Mouse (Mus musculus): ENCODE results near the gene Zfp579. TPM values are rescaled to one million over a fixed set of nuclear protein-coding genes. Genes with fewer than 3 reads are reported as not detected.

Zfp579 gene
- polyA plus RNA-seq, 1 experiment from 2014 or later = 60.0 TPM

DNA sequence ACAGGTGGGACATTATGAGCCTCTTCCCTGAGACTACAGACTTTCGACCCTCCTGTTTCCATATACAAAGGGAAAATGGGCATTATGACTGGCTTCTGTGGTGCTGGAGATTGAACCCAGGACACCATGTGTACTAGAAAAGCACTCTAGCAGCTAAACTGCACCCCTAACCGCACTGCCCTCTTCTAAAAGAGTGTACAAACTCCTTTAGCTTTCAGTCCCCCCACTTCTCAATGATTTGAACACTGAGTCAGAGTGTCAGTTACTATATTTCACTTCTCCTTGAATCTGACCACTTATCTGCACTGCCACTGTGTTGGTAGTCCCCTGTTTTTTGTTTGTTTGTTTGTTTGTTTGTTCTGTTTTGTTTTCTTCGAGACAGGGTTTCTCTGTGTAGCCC, 37.9 kb upstream of the Zfp579 start, which contains the start of gene 4632433K11Rik:
TSS of gene 4632433K11Rik (plus strand) at position 301 of the 400 bp plus-strand sequence.
- no peak for DNase-seq (ENCODE audit: low spot score)

DNA sequence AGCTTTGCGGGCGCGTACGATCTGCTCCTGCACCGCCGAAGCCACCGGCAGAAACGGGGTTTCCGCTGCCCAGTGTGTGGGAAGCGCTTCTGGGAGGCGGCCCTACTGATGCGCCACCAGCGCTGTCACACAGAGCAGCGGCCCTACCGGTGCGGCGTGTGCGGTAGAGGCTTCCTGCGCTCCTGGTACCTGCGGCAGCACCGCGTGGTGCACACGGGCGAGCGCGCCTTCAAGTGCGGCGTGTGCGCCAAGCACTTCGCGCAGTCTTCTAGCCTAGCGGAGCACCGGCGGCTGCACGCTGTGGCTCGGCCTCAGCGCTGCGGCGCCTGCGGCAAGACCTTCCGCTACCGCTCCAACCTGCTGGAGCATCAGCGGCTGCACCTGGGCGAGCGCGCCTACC, 35.5 kb upstream of the Zfp579 start:
- Histone ChIP-seq H3K27ac (ENCODE audit: low read depth, low read length) (no peak overlapping the region), H3K27me3 (ENCODE audit: control insufficient read depth, insufficient read depth, low read length) (no peaks in the 10 kb centered on the region), H3K4me2 (ENCODE audit: low read depth, low read length, severe bottlenecking) (no peak overlapping the region), H3K9ac (ENCODE audit: low read length) (no peak overlapping the region), H3K4me1 (replicated peaks; ENCODE audit: control insufficient read depth, insufficient read depth, low read length) (no peaks in the 10 kb centered on the region), H3K36me3 (ENCODE audit: control insufficient read depth, insufficient read depth, low read length) (peaks cover 48% of the 10 kb centered on the region), H3K9me3 (ENCODE audit: control insufficient read depth, low read length) (peaks cover 29% of the 10 kb centered on the region), H3K4me3 (ENCODE audit: low read depth, low read length) (no peak overlapping the region)
- DNase-seq (ENCODE audit: low spot score) (no peak), ATAC-seq (replicated peaks; ENCODE audit: low FRiP score) (no peak)
- WGBS = 73% methylated on average over 46 of the region's 46 CpGs

More for the DNA sequence above, 37.9 kb upstream of the Zfp579 start, which contains the start of gene 4632433K11Rik:
- Histone ChIP-seq H3K4me3 (ENCODE audit: low read depth, low read length) (no peak within 1 kb of the TSS), H3K9ac (ENCODE audit: low read length) (no peak within 1 kb of the TSS), H3K4me2 (ENCODE audit: low read depth, low read length, severe bottlenecking) (no peak within 1 kb of the TSS), H3K9me3 (ENCODE audit: control insufficient read depth, low read length) (peaks cover 29% of the 10 kb centered on the region), H3K36me3 (ENCODE audit: control insufficient read depth, insufficient read depth, low read length) (peaks cover 45% of the 10 kb centered on the region), H3K4me1 (replicated peaks; ENCODE audit: control insufficient read depth, insufficient read depth, low read length) (no peaks in the 10 kb centered on the region), H3K27ac (ENCODE audit: low read depth, low read length) (no peak within 1 kb of the TSS), H3K27me3 (ENCODE audit: control insufficient read depth, insufficient read depth, low read length) (no peaks in the 10 kb centered on the region)
- ATAC-seq (replicated peaks; ENCODE audit: low FRiP score) = no peak
- 83% methylated on average over 3 of the region's 3 CpGs for WGBS

DNA sequence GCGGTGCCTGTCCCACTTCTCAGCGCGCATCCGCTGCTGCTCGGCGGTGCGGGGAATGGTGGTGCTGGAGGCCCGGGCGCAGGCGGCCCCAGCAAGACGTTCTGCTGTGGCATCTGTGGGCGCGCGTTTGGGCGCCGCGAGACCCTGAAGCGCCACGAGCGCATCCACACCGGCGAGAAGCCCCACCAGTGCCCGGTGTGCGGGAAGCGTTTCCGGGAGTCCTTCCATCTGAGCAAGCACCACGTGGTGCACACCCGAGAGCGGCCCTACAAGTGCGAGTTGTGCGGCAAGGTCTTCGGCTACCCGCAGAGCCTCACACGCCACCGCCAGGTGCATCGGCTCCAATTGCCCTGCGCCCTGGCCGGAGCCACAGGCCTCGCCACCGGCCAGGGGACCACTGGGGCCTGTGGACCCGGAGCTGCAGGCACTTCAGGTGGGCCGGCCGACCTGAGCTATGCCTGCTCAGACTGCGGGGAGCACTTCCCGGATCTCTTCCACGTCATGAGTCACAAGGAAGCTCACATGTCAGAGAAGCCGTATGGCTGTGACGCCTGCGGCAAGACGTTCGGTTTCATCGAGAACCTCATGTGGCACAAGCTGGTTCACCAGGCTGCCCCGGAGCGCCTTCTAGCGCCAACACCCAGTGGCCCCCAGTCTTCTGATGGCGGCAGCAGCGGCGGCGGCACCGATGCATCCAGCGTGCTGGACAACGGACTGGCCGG, 34.8 kb upstream of the Zfp579 start:
- Histone ChIP-seq H3K4me1 (replicated peaks; ENCODE audit: control insufficient read depth, insufficient read depth, low read length) (no peaks in the 10 kb centered on the region), H3K9me3 (ENCODE audit: control insufficient read depth, low read length) (peaks cover 29% of the 10 kb centered on the region), H3K9ac (ENCODE audit: low read length) (no peak overlapping the region), H3K27me3 (ENCODE audit: control insufficient read depth, insufficient read depth, low read length) (no peaks in the 10 kb centered on the region), H3K36me3 (ENCODE audit: control insufficient read depth, insufficient read depth, low read length) (peaks cover 48% of the 10 kb centered on the region), H3K4me3 (ENCODE audit: low read depth, low read length) (no peak overlapping the region), H3K27ac (ENCODE audit: low read depth, low read length) (no peak overlapping the region), H3K4me2 (ENCODE audit: low read depth, low read length, severe bottlenecking) (no peak overlapping the region)
- no peak for DNase-seq (ENCODE audit: low spot score)
- no peak for ATAC-seq (replicated peaks; ENCODE audit: low FRiP score)
- 85% methylated on average over 63 of the region's 63 CpGs for WGBS

DNA sequence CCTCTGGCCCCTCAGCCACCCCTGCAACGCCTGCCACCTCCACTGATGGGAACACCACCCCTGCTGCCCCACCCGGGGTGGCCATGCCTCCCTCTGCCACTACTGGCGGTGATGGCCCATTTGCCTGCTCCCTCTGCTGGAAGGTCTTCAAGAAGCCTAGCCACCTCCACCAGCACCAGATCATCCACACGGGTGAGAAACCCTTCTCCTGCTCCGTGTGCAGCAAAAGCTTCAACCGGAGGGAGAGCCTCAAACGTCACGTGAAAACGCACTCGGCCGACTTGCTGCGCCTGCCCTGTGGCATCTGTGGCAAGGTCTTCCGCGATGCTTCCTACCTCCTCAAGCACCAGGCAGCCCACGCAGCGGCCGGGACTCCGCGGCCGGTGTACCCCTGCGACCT, 34.0 kb upstream of the Zfp579 start:
- Histone ChIP-seq H3K9me3 (ENCODE audit: control insufficient read depth, low read length) (peaks cover 29% of the 10 kb centered on the region), H3K4me3 (ENCODE audit: low read depth, low read length) (no peak overlapping the region), H3K27me3 (ENCODE audit: control insufficient read depth, insufficient read depth, low read length) (no peaks in the 10 kb centered on the region)

DNA sequence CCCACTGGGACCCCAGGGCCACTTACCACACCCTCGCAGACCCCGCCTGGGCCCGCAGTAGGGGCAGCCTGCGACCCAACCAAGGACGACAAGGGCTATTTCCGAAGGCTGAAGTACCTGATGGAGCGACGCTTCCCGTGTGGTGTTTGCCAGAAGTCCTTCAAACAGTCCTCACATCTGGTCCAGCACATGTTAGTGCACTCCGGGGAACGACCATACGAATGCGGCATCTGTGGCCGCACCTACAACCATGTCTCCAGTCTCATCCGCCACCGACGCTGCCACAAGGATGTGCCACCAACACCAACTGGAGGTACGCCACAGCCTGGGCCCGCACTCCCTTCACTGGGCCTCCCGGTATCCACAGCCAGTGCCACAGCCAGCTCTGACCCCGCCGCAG, 33.6 kb upstream of the Zfp579 start:
- Histone ChIP-seq H3K4me1 (replicated peaks; ENCODE audit: control insufficient read depth, insufficient read depth, low read length) (no peaks in the 10 kb centered on the region), H3K9ac (ENCODE audit: low read length) (no peak overlapping the region), H3K4me3 (ENCODE audit: low read depth, low read length) (no peak overlapping the region), H3K9me3 (ENCODE audit: control insufficient read depth, low read length) (peaks cover 29% of the 10 kb centered on the region), H3K27ac (ENCODE audit: low read depth, low read length) (no peak overlapping the region), H3K4me2 (ENCODE audit: low read depth, low read length, severe bottlenecking) (no peak overlapping the region), H3K27me3 (ENCODE audit: control insufficient read depth, insufficient read depth, low read length) (no peaks in the 10 kb centered on the region), H3K36me3 (ENCODE audit: control insufficient read depth, insufficient read depth, low read length) (peaks cover 46% of the 10 kb centered on the region)
- WGBS = 98% methylated on average over 22 of the region's 22 CpGs
- ATAC-seq (replicated peaks; ENCODE audit: low FRiP score) (no peak), DNase-seq (ENCODE audit: low spot score) (no peak)

More for the DNA sequence above, 34.0 kb upstream of the Zfp579 start:
- peaks cover 46% of the 10 kb centered on the region for H3K36me3 ChIP-seq (ENCODE audit: control insufficient read depth, insufficient read depth, low read length)
- H3K9ac ChIP-seq (ENCODE audit: low read length) = no peak overlapping the region
- H3K4me2 ChIP-seq (ENCODE audit: low read depth, low read length, severe bottlenecking) = no peak overlapping the region
- 89% methylated on average over 21 of the region's 21 CpGs for WGBS
- no peak overlapping the region for H3K27ac ChIP-seq (ENCODE audit: low read depth, low read length)
- no peak for ATAC-seq (replicated peaks; ENCODE audit: low FRiP score)
- DNase-seq (ENCODE audit: low spot score) = no peak
- H3K4me1 ChIP-seq (replicated peaks; ENCODE audit: control insufficient read depth, insufficient read depth, low read length) = no peaks in the 10 kb centered on the region

DNA sequence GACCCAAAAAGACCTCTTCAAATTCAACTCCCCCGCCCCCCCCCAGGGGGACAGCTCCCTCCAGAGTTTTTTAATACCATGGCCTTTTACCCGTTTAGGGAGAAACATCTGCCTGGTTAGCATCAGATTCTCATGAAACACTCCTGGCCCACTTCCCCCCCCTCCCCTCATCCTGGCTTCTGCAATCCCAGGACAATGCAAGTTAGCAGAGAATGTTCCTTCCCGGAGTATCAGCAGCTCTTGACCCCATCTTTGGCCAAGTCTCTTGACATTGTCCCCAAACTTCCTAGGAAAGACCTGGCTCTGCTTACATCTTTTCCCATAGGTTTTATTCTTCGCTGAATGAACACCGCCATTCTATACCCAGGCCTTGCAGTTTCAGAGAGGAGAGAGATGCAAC, 25.2 kb upstream of the Zfp579 start:
- 56% methylated on average over 5 of the region's 5 CpGs for WGBS
- H3K27me3 ChIP-seq (ENCODE audit: control insufficient read depth, insufficient read depth, low read length) = no peaks in the 10 kb centered on the region
- H3K4me1 ChIP-seq (replicated peaks; ENCODE audit: control insufficient read depth, insufficient read depth, low read length) = peaks cover 3% of the 10 kb centered on the region; the same call in 1 of the 2 replicates
- no peaks in the 10 kb centered on the region for H3K9me3 ChIP-seq (ENCODE audit: control insufficient read depth, low read length)
- H3K4me3 ChIP-seq (ENCODE audit: low read depth, low read length) = peak overlapping the region; percentile 86
- H3K36me3 ChIP-seq (ENCODE audit: control insufficient read depth, insufficient read depth, low read length) = no peaks in the 10 kb centered on the region; the same call in 1 of the 2 replicates
- ATAC-seq (replicated peaks; ENCODE audit: low FRiP score) (no peak), DNase-seq (ENCODE audit: low spot score) (no peak)
- peak overlapping the region; percentile 68 for H3K4me2 ChIP-seq (ENCODE audit: low read depth, low read length, severe bottlenecking)
- 0 out of 2 replicates have a peak overlapping the region, but pooled peaks have one; percentile 90 for H3K27ac ChIP-seq (ENCODE audit: low read depth, low read length)
- peak overlapping the region; percentile 95 for H3K9ac ChIP-seq (ENCODE audit: low read length)

DNA sequence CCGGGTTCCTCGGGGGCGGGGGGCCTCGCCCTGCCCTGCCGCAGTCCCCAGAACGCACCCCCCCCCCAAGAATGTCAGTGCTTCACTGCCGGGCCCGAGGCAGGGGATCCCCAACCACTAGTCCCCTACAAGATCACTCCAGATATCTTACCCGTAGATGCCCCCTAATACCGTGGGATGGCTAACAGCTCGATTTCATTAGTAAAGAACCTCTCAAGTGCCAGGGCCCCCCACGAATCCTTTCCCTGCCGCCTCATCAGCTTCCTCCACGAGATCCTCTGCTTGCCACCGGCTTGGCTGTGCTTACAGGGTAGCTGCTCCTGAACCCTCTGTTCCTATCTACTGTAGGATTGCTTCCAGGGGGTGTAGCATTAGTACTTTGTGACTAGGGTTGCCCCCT, 24.7 kb upstream of the Zfp579 start:
- under 1% methylated on average over 9 of the region's 15 CpGs for WGBS
- ATAC-seq (replicated peaks; ENCODE audit: low FRiP score) (no peak; the same call in 1 of the 2 replicates), DNase-seq (ENCODE audit: low spot score) (no peak)
- Histone ChIP-seq H3K9me3 (ENCODE audit: control insufficient read depth, low read length) (no peaks in the 10 kb centered on the region), H3K4me2 (ENCODE audit: low read depth, low read length, severe bottlenecking) (peak overlapping the region; percentile 68), H3K9ac (ENCODE audit: low read length) (peak overlapping the region; percentile 95), H3K4me1 (replicated peaks; ENCODE audit: control insufficient read depth, insufficient read depth, low read length) (peaks cover 3% of the 10 kb centered on the region; the same call in 1 of the 2 replicates), H3K36me3 (ENCODE audit: control insufficient read depth, insufficient read depth, low read length) (no peaks in the 10 kb centered on the region; the same call in 1 of the 2 replicates), H3K27me3 (ENCODE audit: control insufficient read depth, insufficient read depth, low read length) (no peaks in the 10 kb centered on the region), H3K4me3 (ENCODE audit: low read depth, low read length) (peak overlapping the region; percentile 86), H3K27ac (ENCODE audit: low read depth, low read length) (peak overlapping the region; percentile 90)

DNA sequence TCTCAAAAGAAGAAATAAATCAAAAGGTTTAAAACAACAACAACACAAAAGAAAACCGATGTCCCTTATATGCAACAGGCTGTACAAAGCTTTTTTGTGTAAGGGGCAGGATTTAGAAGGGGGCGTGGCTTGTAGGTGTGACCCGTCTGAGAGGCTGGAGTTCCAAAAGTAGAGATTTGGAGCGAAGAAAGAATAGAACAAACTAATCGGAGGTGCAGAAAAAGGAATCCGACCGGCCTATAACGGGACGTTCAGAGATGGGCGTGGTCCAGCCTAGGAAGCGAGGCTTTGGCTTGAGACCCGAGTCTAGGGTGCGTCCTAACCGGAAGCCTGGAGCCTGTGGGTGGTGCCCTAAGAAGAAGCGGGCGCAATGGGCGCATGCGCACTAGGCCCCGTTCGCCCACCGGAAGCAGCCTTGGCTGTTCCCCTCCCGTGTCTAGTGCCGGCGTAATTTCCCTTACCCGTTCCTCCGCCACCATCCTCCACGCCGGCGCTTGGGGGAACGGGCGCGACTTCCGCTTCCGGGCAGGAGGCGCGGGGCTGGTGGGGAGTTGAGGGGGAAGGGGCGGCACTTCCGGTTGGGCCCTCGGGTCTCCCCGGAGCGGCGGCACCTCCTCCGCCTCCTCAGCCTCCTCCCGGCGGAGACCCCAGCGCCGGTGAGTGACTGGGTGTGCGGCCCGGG, 24.2 kb upstream of the Zfp579 start, which contains the start of the genes Zfp865 and Ccdc106:
TSS of gene Zfp865 (plus strand) at position 377 of the 682 bp plus-strand sequence.
TSS of gene Ccdc106 (plus strand) at position 554 of the 682 bp plus-strand sequence.
- H3K9me3 ChIP-seq (ENCODE audit: control insufficient read depth, low read length) = no peaks in the 10 kb centered on the region
- peak within 1 kb of the TSS; percentile 68 for H3K4me2 ChIP-seq (ENCODE audit: low read depth, low read length, severe bottlenecking)
- peaks cover 3% of the 10 kb centered on the region; the same call in 1 of the 2 replicates for H3K4me1 ChIP-seq (replicated peaks; ENCODE audit: control insufficient read depth, insufficient read depth, low read length)
- peak; percentile 99 for DNase-seq (ENCODE audit: low spot score)
- under 1% methylated on average over 47 of the region's 49 CpGs for WGBS
- H3K4me3 ChIP-seq (ENCODE audit: low read depth, low read length) = peak within 1 kb of the TSS; percentile 86
- H3K27me3 ChIP-seq (ENCODE audit: control insufficient read depth, insufficient read depth, low read length) = no peaks in the 10 kb centered on the region
- peak within 1 kb of the TSS; percentile 95 for H3K9ac ChIP-seq (ENCODE audit: low read length)
- H3K27ac ChIP-seq (ENCODE audit: low read depth, low read length) = peak within 1 kb of the TSS; percentile 90
- H3K36me3 ChIP-seq (ENCODE audit: control insufficient read depth, insufficient read depth, low read length) = no peaks in the 10 kb centered on the region; the same call in 1 of the 2 replicates
- ATAC-seq (replicated peaks; ENCODE audit: low FRiP score) = peak; percentile 89

Data from forebrain, embryonic 11.5 days (tissue).